Mouse (Mus musculus) bone marrow, adult 2 months (tissue): Measurements from ENCODE around the gene Nfkbiz.

Source experiments
- CTCF ChIP-seq: fragments of 200-500 bp; IDR thresholded peaks from 2 replicates; pipeline ENCODE4 v1.5.1; 2011; ENCODE audit warnings: low read length, control low read depth; ENCODE audit not compliant: control insufficient read depth, insufficient read depth
- POLR2A ChIP-seq: fragments of 200-500 bp; IDR thresholded peaks from 2 replicates; pipeline ENCODE4 v1.6.1; 2011; ENCODE audit warnings: low read depth, mild to moderate bottlenecking, control low read depth, low read length, borderline replicate concordance; ENCODE audit not compliant: control insufficient read depth

- TF ChIP-seq POLR2A: no peak
- no peak for TF ChIP-seq CTCF
Observed at GRCm38 (mm10) chr16:55884246-55884645, 45.5 kb upstream of the Nfkbiz start.
